Comparison of ENCODE assay signal across 8 mouse cellular contexts in the genomic region with DNA sequence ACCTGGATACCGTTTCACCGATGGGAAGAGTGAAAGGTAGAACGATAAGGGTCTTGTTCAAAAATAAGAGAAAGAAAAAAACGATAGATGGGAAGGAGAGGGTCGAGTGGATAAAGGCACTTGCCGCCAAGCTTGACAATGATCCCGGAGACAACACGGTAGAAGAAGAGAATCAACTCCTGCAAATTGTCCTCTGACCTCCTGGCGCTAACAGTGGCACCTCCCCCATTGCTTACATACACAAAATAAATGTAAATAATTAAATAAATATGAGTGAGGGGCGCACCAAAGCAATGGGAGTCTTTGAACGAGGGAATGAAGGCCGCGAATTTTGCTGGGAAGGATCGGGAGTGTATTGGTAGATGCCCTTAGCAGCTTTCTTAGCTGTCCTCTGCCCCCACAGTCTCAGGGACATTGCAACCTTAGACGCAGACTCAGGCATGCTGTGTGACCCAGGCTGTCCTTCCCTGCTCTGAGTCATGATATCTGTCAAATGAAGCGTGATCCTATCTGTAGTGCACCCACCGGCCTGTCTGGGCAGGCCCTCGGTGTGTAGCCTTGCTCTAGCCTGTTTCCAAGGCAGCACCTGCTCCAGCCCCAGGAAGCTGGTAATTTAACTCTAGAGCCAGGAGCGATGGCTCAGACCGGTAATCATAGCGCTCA. TPM values are rescaled to one million over a fixed set of nuclear protein-coding genes. Genes with fewer than 3 reads are reported as not detected.
A peak's percentile ranks its signal among the peaks of the same experiment; 100 is the strongest.
DNase-seq lines count a peak whose midpoint lies in the region; ATAC-seq and TF ChIP-seq lines count a peak whose summit lies in the region.

No protein-coding gene starts in this region.

- H3K9me3 ChIP-seq in embryonic facial prominence, embryonic 10.5 days = no peaks in the 10 kb centered on the region
- H3K9me3 ChIP-seq in limb, embryonic 10.5 days (replicated peaks) = no peaks in the 10 kb centered on the region
- H3K9me3 ChIP-seq in stomach, embryonic 14.5 days (ENCODE audit: control insufficient read depth, low read depth, low read length) = no peaks in the 10 kb centered on the region

- peak overlapping the region; percentile 62 for H3K9ac ChIP-seq in liver, adult 2 months (ENCODE audit: low read depth, low read length)
- H3K9ac ChIP-seq in stomach, embryonic 14.5 days (replicated peaks; ENCODE audit: low read depth, low read length) = 0 out of 2 replicates have a peak overlapping the region, but pooled peaks have one; percentile 77

- H3K27me3 ChIP-seq in liver, adult 2 months (ENCODE audit: control insufficient read depth, insufficient read depth, low read length) = no peaks in the 10 kb centered on the region
- H3K27me3 ChIP-seq in embryonic facial prominence, embryonic 10.5 days (replicated peaks; ENCODE audit: low read depth, poor library complexity, severe bottlenecking) = peaks cover 50% of the 10 kb centered on the region
- H3K27me3 ChIP-seq in limb, embryonic 10.5 days (ENCODE audit: low read depth, poor library complexity, severe bottlenecking) = peaks cover 60% of the 10 kb centered on the region
- no peaks in the 10 kb centered on the region for H3K27me3 ChIP-seq in stomach, embryonic 14.5 days (ENCODE audit: control insufficient read depth, insufficient read depth, low read length)

- 0 out of 2 replicates have a peak overlapping the region, but pooled peaks have one; percentile 20 for H3K27ac ChIP-seq in liver, adult 2 months (replicated peaks; ENCODE audit: insufficient read depth, low read depth, low read length)
- peak overlapping the region; percentile 89 for H3K27ac ChIP-seq in embryonic facial prominence, embryonic 10.5 days (replicated peaks)
- peak overlapping the region; percentile 88 for H3K27ac ChIP-seq in limb, embryonic 10.5 days
- H3K27ac ChIP-seq in stomach, embryonic 14.5 days (ENCODE audit: low read length) = no peak overlapping the region

- DNase-seq in liver, adult 2 months (ENCODE audit: extremely low read depth, low read depth, low spot score) = no peak
- no peak for DNase-seq in liver
- peak; percentile 19 for DNase-seq in adipocyte (ENCODE audit: low spot score)
- peak; percentile 39 for DNase-seq in embryonic facial prominence, embryonic 10.5 days (ENCODE audit: low spot score)
- no peak for DNase-seq in limb, embryonic 10.5 days (ENCODE audit: low spot score)
- DNase-seq in gastrocnemius, adult 18-20 months (ENCODE audit: low spot score) = no peak
- no peak for DNase-seq in kidney, postnatal 10 days

- no peak for ATAC-seq in stomach, embryonic 14.5 days (ENCODE audit: insufficient number of reproducible peaks, insufficient read depth, low FRiP score, low read depth)

- peak overlapping the region; percentile 98 for H3K4me3 ChIP-seq in liver, adult 2 months (ENCODE audit: insufficient read depth, low read depth, low read length)
- H3K4me3 ChIP-seq in embryonic facial prominence, embryonic 10.5 days = peak overlapping the region; percentile 95
- peak overlapping the region; percentile 82 for H3K4me3 ChIP-seq in limb, embryonic 10.5 days
- peak overlapping the region; percentile 75 for H3K4me3 ChIP-seq in stomach, embryonic 14.5 days (ENCODE audit: low read depth, low read length)

- TF ChIP-seq POLR2A in liver, adult 2 months (IDR thresholded peaks at IDR 0.05; ENCODE audit: extremely low read depth, insufficient read depth, low read length) = no peak

- peaks cover 32% of the 10 kb centered on the region; the same call in 1 of the 2 replicates for H3K79me2 ChIP-seq in liver, adult 2 months (ENCODE audit: control insufficient read depth, insufficient read depth, low read length)

- H3K4me2 ChIP-seq in stomach, embryonic 14.5 days (replicated peaks; ENCODE audit: low read depth, low read length) = peak overlapping the region; percentile 94

- no peaks in the 10 kb centered on the region for H3K36me3 ChIP-seq in liver, adult 2 months (ENCODE audit: control insufficient read depth, insufficient read depth, low read length)
- H3K36me3 ChIP-seq in embryonic facial prominence, embryonic 10.5 days (replicated peaks) = no peaks in the 10 kb centered on the region
- H3K36me3 ChIP-seq in limb, embryonic 10.5 days = no peaks in the 10 kb centered on the region
- H3K36me3 ChIP-seq in stomach, embryonic 14.5 days (ENCODE audit: control insufficient read depth, insufficient read depth, low read length) = no peaks in the 10 kb centered on the region

- WGBS in liver, adult 2 months = 18% methylated on average over 21 of the region's 21 CpGs
- WGBS in embryonic facial prominence, embryonic 10.5 days = 9% methylated on average over 21 of the region's 21 CpGs
- WGBS in limb, embryonic 10.5 days = 9% methylated on average over 21 of the region's 21 CpGs
- 9% methylated on average over 21 of the region's 21 CpGs for WGBS in stomach, embryonic 14.5 days

- TF ChIP-seq CTCF in liver, adult 2 months (IDR thresholded peaks at IDR 0.05; ENCODE audit: low read depth, low read length) = no peak

- H3K4me1 ChIP-seq in liver, adult 2 months (ENCODE audit: control insufficient read depth, insufficient read depth, low read length) = peaks cover 26% of the 10 kb centered on the region
- H3K4me1 ChIP-seq in embryonic facial prominence, embryonic 10.5 days = peaks cover 69% of the 10 kb centered on the region
- H3K4me1 ChIP-seq in limb, embryonic 10.5 days = peaks cover 56% of the 10 kb centered on the region
- H3K4me1 ChIP-seq in stomach, embryonic 14.5 days (ENCODE audit: control insufficient read depth, insufficient read depth, low read length) = peaks cover 16% of the 10 kb centered on the region; the same call in 1 of the 2 replicates

RNA-seq across cellular contexts. Expression of gene Ldlrap1, which starts 0.5 kb away (rescaled TPM):
- 6.5 and 7.4 TPM in 2 replicates for total RNA-seq in liver, adult 2 months (2014; rRNA removed)
- polyA plus RNA-seq in liver, adult 2 months (2012; rRNA removed) = 19.8 and 21.1 TPM in 2 replicates
- 15.8 and 17.4 TPM in 2 replicates for polyA plus RNA-seq in embryonic facial prominence, embryonic 10.5 days (2016; fragmentation: Nextera tagmentation; extraction: Ambion mirVana)
- polyA plus RNA-seq in limb, embryonic 10.5 days (2016; fragmentation: Nextera tagmentation; extraction: Ambion mirVana) = 14.4 and 20.4 TPM in 2 replicates
- polyA plus RNA-seq in stomach, embryonic 14.5 days (2014; fragmentation: Nextera tagmentation; extraction: Ambion mirVana) = 18.9 and 20.3 TPM in 2 replicates
- 1 to 10 TPM; 3.9 to 5.6 TPM for total RNA-seq in gastrocnemius, adult 18-20 months (2021)

Comparison
In these comparisons a context has a peak if more than half of its experiments do, and no peak if none do; other contexts are left out.
1. DNase-seq: peak in adipocyte (single experiment) and embryonic facial prominence, embryonic 10.5 days (single experiment); none in liver, adult 2 months (single experiment), liver (single experiment), limb, embryonic 10.5 days (single experiment), gastrocnemius, adult 18-20 months (single experiment) and kidney, postnatal 10 days (single experiment).
2. Peak in every context shown above with its lines, with median percentiles within 50 percentile points of each other: H3K4me3 ChIP-seq.